Mouse (Mus musculus): ENCODE data around the gene Sgsm2. TPM values are rescaled to one million over a fixed set of nuclear protein-coding genes. Genes with fewer than 3 reads are reported as not detected.

Sgsm2 gene
- total RNA-seq, 2 experiments from 2014 or later, result 83.1 to 94.5 TPM

GRCm38 (mm10) chr11:74876801-74877200 lies 20.1 kb downstream of the Sgsm2 start:
- Histone ChIP-seq H3K27ac (peak overlapping the region; percentile 79), H3K4me3 (peak overlapping the region; percentile 15)
- peak; percentile 41 to 72 for DNase-seq (ENCODE audit: extremely low spot score in 1 of 2, low spot score in 2 of 2)
- intact Hi-C loops (cut with DNase I), result loop anchor here (1.0 kb wide), 1 partner anchor 22 kb away; the partner anchor contains the start of gene Tsr1
- TF ChIP-seq CTCF (IDR thresholded peaks at IDR 0.05), result no peak

- no peak for TF ChIP-seq CTCF (IDR thresholded peaks at IDR 0.05)
- intact Hi-C loops (cut with DNase I), result loop anchor here (1.0 kb wide), 1 partner anchor 296 kb away; no protein-coding TSS in a partner anchor
- Histone ChIP-seq H3K27ac (peak overlapping the region; percentile 40), H3K4me3 (no peak overlapping the region)
- DNase-seq (ENCODE audit: extremely low spot score in 1 of 2, low spot score in 2 of 2), result peak in 1 of 2 experiments; percentile 45
These were observed 22.2 kb downstream of the Sgsm2 start for GRCm38 (mm10) chr11:74874630-74875029.

- TF ChIP-seq CTCF (IDR thresholded peaks at IDR 0.05), result peak; percentile 38
- H3K4me3 ChIP-seq, result no peak overlapping the region
- peak; percentile 59 to 63 for DNase-seq (ENCODE audit: extremely low spot score in 1 of 2, low spot score in 2 of 2)
- H3K27ac ChIP-seq, result peak overlapping the region; percentile 28; the same call in 1 of the 2 replicates
- intact Hi-C loops (cut with DNase I), result no loop called here
These were observed 25.8 kb downstream of the Sgsm2 start for GRCm38 (mm10) chr11:74870991-74871622.

DNA sequence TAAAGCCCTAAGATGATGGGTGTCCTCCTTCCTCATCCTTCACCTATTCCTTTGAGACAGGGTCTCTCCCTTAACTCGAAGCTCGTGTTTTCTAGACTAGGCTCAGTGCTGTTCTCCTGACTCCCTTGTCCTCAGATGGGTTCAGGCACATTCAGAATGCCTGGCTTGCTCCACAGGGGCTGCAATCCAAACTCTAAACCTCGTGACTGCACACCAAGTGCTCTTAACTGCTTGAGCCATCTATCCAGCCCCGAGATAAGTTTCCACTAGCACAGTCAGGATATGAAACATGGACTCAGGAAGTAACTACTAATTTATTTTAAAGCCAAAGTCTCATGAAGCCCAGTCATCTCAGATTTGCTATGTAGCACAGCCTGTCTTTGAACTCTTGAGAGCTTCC lies 26.3 kb downstream of the Sgsm2 start:
- intact Hi-C loops (cut with DNase I), result no loop called here
- H3K27ac ChIP-seq, result no peak overlapping the region; the same call in 1 of the 2 replicates
- no peak for TF ChIP-seq CTCF (IDR thresholded peaks at IDR 0.05)
- H3K4me3 ChIP-seq, result no peak overlapping the region
- DNase-seq (ENCODE audit: extremely low spot score in 1 of 2, low spot score in 2 of 2), result no peak

- Histone ChIP-seq H3K4me3 (no peak overlapping the region), H3K27ac (no peak overlapping the region)
- intact Hi-C loops (cut with DNase I), result no loop called here
- no peak for DNase-seq (ENCODE audit: extremely low spot score in 1 of 2, low spot score in 2 of 2)
- TF ChIP-seq CTCF (IDR thresholded peaks at IDR 0.05), result no peak
These were observed 27.3 kb downstream of the Sgsm2 start for GRCm38 (mm10) chr11:74869603-74870002.

- DNase-seq (ENCODE audit: extremely low spot score in 1 of 2, low spot score in 2 of 2), result no peak
- TF ChIP-seq CTCF (IDR thresholded peaks at IDR 0.05), result no peak
- no peak overlapping the region for H3K4me3 ChIP-seq
- intact Hi-C loops (cut with DNase I), result no loop called here
- H3K27ac ChIP-seq, result no peak overlapping the region
These were observed 28.7 kb downstream of the Sgsm2 start for GRCm38 (mm10) chr11:74868046-74868760.

DNA sequence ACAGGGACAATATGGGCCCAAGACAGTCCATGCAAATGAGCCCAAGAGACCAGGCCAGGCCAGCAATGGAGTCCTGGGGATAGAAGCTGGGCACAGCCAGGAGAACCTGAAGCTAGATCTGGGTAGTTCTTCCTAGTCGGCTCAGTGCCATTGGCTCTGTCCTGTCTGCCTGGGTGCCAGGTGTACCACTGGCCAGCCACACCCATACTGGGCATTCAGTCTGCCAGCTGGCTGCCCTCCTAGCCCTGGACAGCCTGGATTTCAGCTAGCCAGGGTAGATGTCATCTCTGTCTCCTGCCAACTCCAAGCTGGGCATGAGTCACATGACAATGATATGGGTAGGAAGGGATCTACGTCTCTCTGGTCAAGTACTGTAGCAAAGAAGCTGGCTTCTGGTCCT lies 29.7 kb downstream of the Sgsm2 start:
- intact Hi-C loops (cut with DNase I), result no loop called here
- DNase-seq (ENCODE audit: extremely low spot score in 1 of 2, low spot score in 2 of 2), result no peak
- no peak overlapping the region for H3K4me3 ChIP-seq
- H3K27ac ChIP-seq, result no peak overlapping the region
- TF ChIP-seq CTCF (IDR thresholded peaks at IDR 0.05), result no peak

GRCm38 (mm10) chr11:74866640-74867039 lies 30.2 kb downstream of the Sgsm2 start:
- intact Hi-C loops (cut with DNase I), result no loop called here
- H3K4me3 ChIP-seq, result no peak overlapping the region
- no peak overlapping the region for H3K27ac ChIP-seq
- DNase-seq (ENCODE audit: extremely low spot score in 1 of 2, low spot score in 2 of 2), result no peak
- no peak for TF ChIP-seq CTCF (IDR thresholded peaks at IDR 0.05)

DNA sequence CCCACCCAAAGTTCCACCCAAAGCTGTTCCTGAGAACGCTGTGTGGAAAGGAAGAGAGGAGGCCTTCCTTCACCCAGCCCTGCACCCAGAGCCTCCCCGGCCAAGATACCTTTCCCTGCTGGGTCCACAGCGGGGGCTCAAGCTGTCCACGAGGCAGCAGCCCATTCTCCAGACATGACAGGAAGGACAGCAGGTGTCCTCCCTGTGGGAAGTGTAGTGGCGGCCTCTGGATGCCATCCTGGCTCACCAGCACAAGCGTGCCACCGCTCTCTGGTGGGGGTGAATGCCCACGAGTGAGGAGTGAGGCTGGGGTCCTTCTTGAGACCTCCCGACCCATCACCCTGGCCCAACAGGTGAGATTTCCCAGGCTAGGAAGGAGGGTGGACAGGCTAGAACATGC lies 31.6 kb downstream of the Sgsm2 start:
- H3K27ac ChIP-seq, result no peak overlapping the region
- intact Hi-C loops (cut with DNase I), result no loop called here

DNA sequence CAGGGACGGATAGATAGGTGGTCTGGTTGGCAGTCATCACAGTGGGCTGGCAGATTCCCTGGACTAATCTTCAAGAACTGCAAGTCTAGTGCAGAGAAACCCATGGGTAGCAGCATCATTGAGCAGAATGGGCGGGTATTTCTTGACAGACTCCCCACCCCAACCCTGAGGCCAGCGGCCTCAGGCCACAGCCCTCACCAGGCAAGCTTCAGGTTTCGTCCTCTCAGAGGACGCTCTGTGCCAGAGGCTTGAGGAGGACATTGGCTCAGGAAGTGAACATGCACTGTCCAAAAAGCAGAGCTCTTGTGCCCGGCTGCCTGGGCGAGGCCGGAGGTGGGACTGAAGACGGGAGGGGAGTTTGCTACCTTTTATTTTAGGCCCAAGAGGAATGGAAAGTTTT lies 32.4 kb downstream of the Sgsm2 start:
- DNase-seq (ENCODE audit: extremely low spot score in 1 of 2, low spot score in 2 of 2), result no peak
- no peak for TF ChIP-seq CTCF (IDR thresholded peaks at IDR 0.05)
- intact Hi-C loops (cut with DNase I), result no loop called here
- Histone ChIP-seq H3K27ac (no peak overlapping the region), H3K4me3 (no peak overlapping the region)

More for the DNA sequence above, 31.6 kb downstream of the Sgsm2 start:
- no peak overlapping the region for H3K4me3 ChIP-seq
- no peak for TF ChIP-seq CTCF (IDR thresholded peaks at IDR 0.05)
- no peak for DNase-seq (ENCODE audit: extremely low spot score in 1 of 2, low spot score in 2 of 2)

DNA sequence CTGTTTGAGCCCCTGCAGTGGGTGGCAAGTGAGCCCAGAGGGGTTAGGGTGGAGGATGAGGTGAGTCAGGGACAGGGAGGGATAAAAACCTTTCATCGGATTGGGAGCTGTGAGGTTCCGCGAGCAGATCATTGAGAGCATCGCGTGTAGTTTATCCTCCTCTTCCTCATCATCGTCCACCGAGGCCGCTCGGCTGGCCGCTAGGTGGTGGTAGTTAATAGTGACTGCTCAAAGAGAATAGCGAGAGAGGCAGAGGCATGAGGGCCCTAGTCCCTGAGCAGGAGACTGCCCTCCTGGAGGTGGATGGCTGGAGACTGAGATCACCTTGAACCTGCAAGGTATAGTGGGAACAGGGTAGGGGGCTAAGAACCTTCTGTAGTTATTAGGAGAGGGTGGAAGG lies 33.4 kb downstream of the Sgsm2 start:
- H3K4me3 ChIP-seq, result no peak overlapping the region
- no peak for DNase-seq (ENCODE audit: extremely low spot score in 1 of 2, low spot score in 2 of 2)
- H3K27ac ChIP-seq, result no peak overlapping the region
- intact Hi-C loops (cut with DNase I), result no loop called here
- TF ChIP-seq CTCF (IDR thresholded peaks at IDR 0.05), result peak; percentile 50

DNA sequence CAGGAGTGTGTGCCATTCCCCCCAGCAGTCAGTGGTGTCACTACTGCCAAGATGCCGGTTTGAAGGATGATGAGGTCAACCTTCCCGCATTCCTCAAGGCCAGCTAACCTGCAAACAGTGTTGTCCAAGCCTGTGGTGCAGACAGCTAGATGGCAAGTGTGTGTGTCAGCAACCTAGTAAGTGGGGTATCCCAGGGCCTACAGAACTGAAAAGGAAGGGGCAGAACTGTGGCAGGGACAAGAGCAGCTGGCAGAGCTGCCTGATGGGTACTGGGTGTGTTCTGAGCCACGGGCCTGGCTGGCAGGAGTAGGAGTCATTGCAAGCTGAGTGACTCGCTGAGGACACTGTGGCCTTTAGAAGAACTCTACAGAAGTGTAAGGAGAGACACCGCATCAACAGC lies 34.7 kb downstream of the Sgsm2 start:
- TF ChIP-seq CTCF (IDR thresholded peaks at IDR 0.05), result no peak
- intact Hi-C loops (cut with DNase I), result no loop called here
- Histone ChIP-seq H3K27ac (no peak overlapping the region), H3K4me3 (no peak overlapping the region)
- no peak for DNase-seq (ENCODE audit: extremely low spot score in 1 of 2, low spot score in 2 of 2)
